Mouse (Mus musculus) heart, embryonic 11.5 days (tissue): ENCODE measurements around the gene Smoc2. TPM values are rescaled to one million over a fixed set of nuclear protein-coding genes. Genes with fewer than 3 reads are reported as not detected.

Experiments
- ATAC-seq: fragments of 200-750 bp; cut with Nextera tagmentation; replicated peaks from 2 replicates; pipeline ENCODE4 v1.8.0; 2017; ENCODE audit warnings: moderate library complexity; ENCODE audit not compliant: insufficient number of reproducible peaks, low FRiP score, low TSS enrichment
- H3K27ac ChIP-seq: fragments of 300-500 bp; sonication (generic); 2 replicates; pipeline ENCODE4 v1.5.1; 2014; ENCODE audit warnings: mild to moderate bottlenecking, low read depth, low read length
- H3K27me3 ChIP-seq: fragments of 300-500 bp; sonication (generic); 2 replicates; pipeline ENCODE4 v1.6.1; 2014; ENCODE audit warnings: mild to moderate bottlenecking, low read length, mixed read lengths; ENCODE audit not compliant: control insufficient read depth, insufficient read depth
- H3K36me3 ChIP-seq: fragments of 300-500 bp; sonication (generic); 2 replicates; pipeline ENCODE4 v1.6.1; 2014; ENCODE audit warnings: mild to moderate bottlenecking, low read length, moderate library complexity, mixed read lengths; ENCODE audit not compliant: control insufficient read depth, insufficient read depth
- H3K4me1 ChIP-seq: fragments of 300-500 bp; sonication (generic); 2 replicates; pipeline ENCODE4 v1.6.1; 2014; ENCODE audit warnings: low read length; ENCODE audit not compliant: control insufficient read depth, insufficient read depth
- H3K4me2 ChIP-seq: fragments of 300-500 bp; sonication (generic); 2 replicates; pipeline ENCODE4 v1.6.1; 2014; ENCODE audit warnings: mild to moderate bottlenecking, moderate library complexity
- H3K4me3 ChIP-seq: fragments of 300-500 bp; sonication (generic); 2 replicates; pipeline ENCODE4 v1.5.1; 2014; ENCODE audit warnings: low read depth, low read length
- H3K9ac ChIP-seq: fragments of 300-500 bp; sonication (generic); 2 replicates; pipeline ENCODE4 v1.6.1; 2014; ENCODE audit warnings: mild to moderate bottlenecking, low read depth, low read length, moderate library complexity
- H3K9me3 ChIP-seq: fragments of 300-500 bp; sonication (generic); replicated peaks from 2 replicates; pipeline ENCODE4 v1.6.1; 2016; ENCODE audit warnings: low read length; ENCODE audit not compliant: control insufficient read depth
- WGBS: fragments of 180-500 bp; shearing (Covaris S2); extraction: QIAGEN DNeasy Blood & Tissue Kit; methylation state at CpG from one replicate; pipeline ENCODE4 v1.1.7; 2014; ENCODE audit not compliant: insufficient replicate concordance; 5-methylcytosine and 5-hydroxymethylcytosine counted together
- polyA plus RNA-seq: library from polyadenylated mRNA; unstranded; fragments of >200 nt; fragmentation: Nextera tagmentation; extraction: Ambion mirVana; gene quantifications from 2 replicates; pipeline ENCODE4 v1.2.1, GENCODE M21; 2014

The Smoc2 gene
- polyA plus RNA-seq, 1 experiment from 2014 or later, result 22.7 TPM

- Histone ChIP-seq H3K4me1 (peaks cover 7% of the 10 kb centered on the region), H3K9ac (no peak overlapping the region), H3K27ac (no peak overlapping the region), H3K36me3 (no peaks in the 10 kb centered on the region), H3K27me3 (peaks cover 32% of the 10 kb centered on the region), H3K9me3 (no peaks in the 10 kb centered on the region), H3K4me2 (no peak overlapping the region), H3K4me3 (no peak overlapping the region)
- no peak for ATAC-seq
- 43% methylated on average over 6 of the region's 6 CpGs for WGBS
Measured at GRCm38 (mm10) chr17:14258906-14259305, 20.4 kb upstream of the Smoc2 start.

GRCm38 (mm10) chr17:14260966-14261365 is 18.3 kb upstream of the Smoc2 start:
- no peak overlapping the region for H3K4me2 ChIP-seq
- no peaks in the 10 kb centered on the region for H3K9me3 ChIP-seq
- no peak overlapping the region for H3K27ac ChIP-seq
- no peak overlapping the region for H3K9ac ChIP-seq
- H3K4me1 ChIP-seq, result peaks cover 10% of the 10 kb centered on the region
- H3K27me3 ChIP-seq, result peaks cover 26% of the 10 kb centered on the region
- whole genome bisulfite sequencing, result 69% methylated on average over 3 of the region's 3 CpGs
- no peak for ATAC-seq
- H3K4me3 ChIP-seq, result no peak overlapping the region
- H3K36me3 ChIP-seq, result no peaks in the 10 kb centered on the region

- Histone ChIP-seq H3K9me3 (no peaks in the 10 kb centered on the region), H3K4me2 (no peak overlapping the region), H3K27ac (no peak overlapping the region), H3K36me3 (no peaks in the 10 kb centered on the region), H3K4me3 (no peak overlapping the region), H3K27me3 (peaks cover 25% of the 10 kb centered on the region), H3K9ac (no peak overlapping the region), H3K4me1 (peaks cover 10% of the 10 kb centered on the region)
- 72% methylated on average over 10 of the region's 10 CpGs for WGBS
- ATAC-seq, result no peak
Measured at GRCm38 (mm10) chr17:14262217-14262616, 17.1 kb upstream of the Smoc2 start.

GRCm38 (mm10) chr17:14268001-14268400 is 11.3 kb upstream of the Smoc2 start:
- H3K27me3 ChIP-seq, result peaks cover 38% of the 10 kb centered on the region
- ATAC-seq, result no peak
- H3K9me3 ChIP-seq, result no peaks in the 10 kb centered on the region
- no peak overlapping the region for H3K4me2 ChIP-seq
- peaks cover 10% of the 10 kb centered on the region for H3K4me1 ChIP-seq
- H3K27ac ChIP-seq, result no peak overlapping the region
- 66% methylated on average over 4 of the region's 4 CpGs for WGBS
- no peak overlapping the region for H3K4me3 ChIP-seq
- H3K36me3 ChIP-seq, result no peaks in the 10 kb centered on the region
- H3K9ac ChIP-seq, result no peak overlapping the region

- Histone ChIP-seq H3K9ac (no peak overlapping the region), H3K4me3 (no peak overlapping the region), H3K27me3 (peaks cover 57% of the 10 kb centered on the region), H3K36me3 (no peaks in the 10 kb centered on the region), H3K4me1 (no peaks in the 10 kb centered on the region), H3K9me3 (no peaks in the 10 kb centered on the region), H3K4me2 (no peak overlapping the region), H3K27ac (no peak overlapping the region)
- 70% methylated on average over 6 of the region's 6 CpGs for WGBS
- no peak for ATAC-seq
Measured at GRCm38 (mm10) chr17:14273386-14273785, 5.9 kb upstream of the Smoc2 start.

GRCm38 (mm10) chr17:14277310-14277709 is 2.0 kb upstream of the Smoc2 start:
- Histone ChIP-seq H3K9me3 (no peaks in the 10 kb centered on the region), H3K27me3 (peaks cover 78% of the 10 kb centered on the region), H3K4me2 (no peak overlapping the region), H3K4me1 (peaks cover 11% of the 10 kb centered on the region; the same call in 1 of the 2 replicates), H3K4me3 (no peak overlapping the region), H3K9ac (no peak overlapping the region), H3K27ac (no peak overlapping the region), H3K36me3 (no peaks in the 10 kb centered on the region)
- no peak for ATAC-seq
- WGBS, result 85% methylated on average over 7 of the region's 7 CpGs

GRCm38 (mm10) chr17:14279966-14280300 is 627 bp downstream of the Smoc2 start:
- peak overlapping the region; percentile 85 for H3K4me2 ChIP-seq
- WGBS, result 1% methylated on average over 10 of the region's 10 CpGs
- no peaks in the 10 kb centered on the region for H3K36me3 ChIP-seq
- no peak overlapping the region for H3K27ac ChIP-seq
- peaks cover 11% of the 10 kb centered on the region; the same call in 1 of the 2 replicates for H3K4me1 ChIP-seq
- H3K27me3 ChIP-seq, result peaks cover 94% of the 10 kb centered on the region
- H3K9me3 ChIP-seq, result no peaks in the 10 kb centered on the region
- ATAC-seq, result no peak
- peak overlapping the region; percentile 49 for H3K4me3 ChIP-seq
- H3K9ac ChIP-seq, result no peak overlapping the region

- under 1% methylated on average over 31 of the region's 31 CpGs for WGBS
- ATAC-seq, result no peak; the same call in 1 of the 2 replicates
- Histone ChIP-seq H3K27me3 (peaks cover 93% of the 10 kb centered on the region), H3K9me3 (no peaks in the 10 kb centered on the region), H3K4me1 (peaks cover 11% of the 10 kb centered on the region; the same call in 1 of the 2 replicates), H3K27ac (no peak overlapping the region), H3K36me3 (no peaks in the 10 kb centered on the region), H3K4me2 (peak overlapping the region; percentile 85), H3K4me3 (peak overlapping the region; percentile 49), H3K9ac (no peak overlapping the region)
Measured at GRCm38 (mm10) chr17:14280425-14280833, 1.1 kb downstream of the Smoc2 start.

- no peak overlapping the region for H3K27ac ChIP-seq
- peaks cover 60% of the 10 kb centered on the region for H3K27me3 ChIP-seq
- no peak for ATAC-seq
Measured at GRCm38 (mm10) chr17:14288015-14288616, 8.8 kb downstream of the Smoc2 start.

More at GRCm38 (mm10) chr17:14288015-14288616, 8.8 kb downstream of the Smoc2 start:
- no peaks in the 10 kb centered on the region for H3K36me3 ChIP-seq
- no peak overlapping the region for H3K4me2 ChIP-seq
- no peaks in the 10 kb centered on the region for H3K4me1 ChIP-seq
- H3K9ac ChIP-seq, result no peak overlapping the region
- no peaks in the 10 kb centered on the region for H3K9me3 ChIP-seq
- H3K4me3 ChIP-seq, result no peak overlapping the region
- 41% methylated on average over 7 of the region's 7 CpGs for WGBS
